Comparison of ENCODE assay signal across 16 mouse cellular contexts in genomic region chr7:99443164-99443563, GRCm38 (mm10). TPM values are rescaled to one million over a fixed set of nuclear protein-coding genes. Genes with fewer than 3 reads are reported as not detected.
DNase-seq lines count a peak whose midpoint lies in the region; ATAC-seq lines count a peak whose summit lies in the region.
"Had no signal": no experiment of that assay in that cellular context is flagged by ENCODE, and none has a peak within 500 bp of the region (broad histone marks: within the 10 kb centered on the region; RNA-seq: fewer than 3 reads in every experiment).

No protein-coding gene starts in this region.

- H3K4me1 ChIP-seq in heart, embryonic 13.5 days = peaks cover 55% of the 10 kb centered on the region
- H3K4me1 ChIP-seq in kidney, embryonic 15.5 days = peaks cover 40% of the 10 kb centered on the region
- H3K4me1 ChIP-seq in kidney, embryonic 16.5 days (ENCODE audit: insufficient read depth, low read length) = peaks cover 19% of the 10 kb centered on the region
- peaks cover 50% of the 10 kb centered on the region for H3K4me1 ChIP-seq in embryonic facial prominence, embryonic 10.5 days
- H3K4me1 ChIP-seq in embryonic facial prominence, embryonic 13.5 days = peaks cover 23% of the 10 kb centered on the region

- intact Hi-C loops in heart, postnatal 25 days (cut with DNase I) = no loop called here

- H3K36me3 ChIP-seq in heart, embryonic 13.5 days = peaks cover 20% of the 10 kb centered on the region
- H3K36me3 ChIP-seq in kidney, embryonic 15.5 days = no peaks in the 10 kb centered on the region
- H3K36me3 ChIP-seq in kidney, embryonic 16.5 days (ENCODE audit: insufficient read depth, low read length) = no peaks in the 10 kb centered on the region
- peaks cover 16% of the 10 kb centered on the region for H3K36me3 ChIP-seq in embryonic facial prominence, embryonic 10.5 days (replicated peaks)
- no peaks in the 10 kb centered on the region for H3K36me3 ChIP-seq in embryonic facial prominence, embryonic 13.5 days

- H3K4me3 ChIP-seq in heart, embryonic 13.5 days = no peak overlapping the region
- H3K4me3 ChIP-seq in kidney, embryonic 15.5 days (replicated peaks) = no peak overlapping the region
- H3K4me3 ChIP-seq in kidney, embryonic 16.5 days (ENCODE audit: low read length) = no peak overlapping the region
- H3K4me3 ChIP-seq in embryonic facial prominence, embryonic 10.5 days = no peak overlapping the region
- H3K4me3 ChIP-seq in embryonic facial prominence, embryonic 13.5 days = no peak overlapping the region

- H3K27ac ChIP-seq in heart, embryonic 13.5 days (replicated peaks) = peak overlapping the region; percentile 88
- H3K27ac ChIP-seq in kidney, embryonic 15.5 days = 0 out of 2 replicates have a peak overlapping the region, but pooled peaks have one; percentile 24
- no peak overlapping the region for H3K27ac ChIP-seq in kidney, embryonic 16.5 days (ENCODE audit: low read length)
- H3K27ac ChIP-seq in embryonic facial prominence, embryonic 10.5 days (replicated peaks) = peak overlapping the region; percentile 65
- peak overlapping the region; percentile 22; the same call in 1 of the 2 replicates for H3K27ac ChIP-seq in embryonic facial prominence, embryonic 13.5 days
- H3K27ac ChIP-seq: liver, embryonic 14.5 days had no signal

- no peaks in the 10 kb centered on the region for H3K9me3 ChIP-seq in heart, embryonic 13.5 days
- H3K9me3 ChIP-seq in kidney, embryonic 15.5 days (replicated peaks) = no peaks in the 10 kb centered on the region
- no peaks in the 10 kb centered on the region for H3K9me3 ChIP-seq in kidney, embryonic 16.5 days (ENCODE audit: low read length)
- no peaks in the 10 kb centered on the region for H3K9me3 ChIP-seq in embryonic facial prominence, embryonic 10.5 days
- H3K9me3 ChIP-seq in embryonic facial prominence, embryonic 13.5 days = no peaks in the 10 kb centered on the region

- no peaks in the 10 kb centered on the region for H3K27me3 ChIP-seq in heart, embryonic 13.5 days (replicated peaks)
- no peaks in the 10 kb centered on the region for H3K27me3 ChIP-seq in kidney, embryonic 15.5 days
- H3K27me3 ChIP-seq in kidney, embryonic 16.5 days (ENCODE audit: insufficient read depth, low read length) = no peaks in the 10 kb centered on the region
- H3K27me3 ChIP-seq in embryonic facial prominence, embryonic 10.5 days (replicated peaks; ENCODE audit: low read depth, poor library complexity, severe bottlenecking) = no peaks in the 10 kb centered on the region
- no peaks in the 10 kb centered on the region for H3K27me3 ChIP-seq in embryonic facial prominence, embryonic 13.5 days

- no peak for ATAC-seq in heart, embryonic 13.5 days (ENCODE audit: extremely low read depth, insufficient number of reproducible peaks, low FRiP score, low TSS enrichment)
- no peak for ATAC-seq in kidney, embryonic 15.5 days (replicated peaks; ENCODE audit: low FRiP score)
- no peak for ATAC-seq in kidney, embryonic 16.5 days (ENCODE audit: low FRiP score, low TSS enrichment)
- no peak for ATAC-seq in embryonic facial prominence, embryonic 13.5 days (ENCODE audit: insufficient number of reproducible peaks, insufficient read depth, low FRiP score, low TSS enrichment, low read depth)
- ATAC-seq: forebrain, embryonic 14.5 days had no signal

- 42% methylated on average over 5 of the region's 5 CpGs for WGBS in heart, embryonic 13.5 days
- WGBS in kidney, embryonic 15.5 days = 54% methylated on average over 5 of the region's 5 CpGs
- 50% methylated on average over 5 of the region's 5 CpGs for WGBS in kidney, embryonic 16.5 days
- WGBS in embryonic facial prominence, embryonic 10.5 days = 63% methylated on average over 5 of the region's 5 CpGs
- 51% methylated on average over 5 of the region's 5 CpGs for WGBS in embryonic facial prominence, embryonic 13.5 days

- no peak for DNase-seq in heart, postnatal 25 days (ENCODE audit: low spot score)
- no peak for DNase-seq in embryonic facial prominence, embryonic 10.5 days (ENCODE audit: low spot score)
- no peak for DNase-seq in cerebellum, postnatal 36 days
- DNase-seq: adrenal gland, adult 8-10 months; cerebellum, adult 18-20 months; kidney, adult 18-20 months; kidney, postnatal 36 days; lung, postnatal 10 days had no signal

- peak overlapping the region; percentile 69 for H3K9ac ChIP-seq in heart, embryonic 13.5 days
- no peak overlapping the region for H3K9ac ChIP-seq in kidney, embryonic 15.5 days
- no peak overlapping the region for H3K9ac ChIP-seq in kidney, embryonic 16.5 days (replicated peaks; ENCODE audit: low read length)
- peak overlapping the region; percentile 32; the same call in 1 of the 2 replicates for H3K9ac ChIP-seq in embryonic facial prominence, embryonic 13.5 days
- H3K9ac ChIP-seq: liver, embryonic 14.5 days had no signal

- H3K4me2 ChIP-seq in heart, embryonic 13.5 days = no peak overlapping the region
- no peak overlapping the region for H3K4me2 ChIP-seq in kidney, embryonic 15.5 days
- H3K4me2 ChIP-seq in kidney, embryonic 16.5 days (replicated peaks; ENCODE audit: low read depth, low read length) = no peak overlapping the region
- H3K4me2 ChIP-seq in embryonic facial prominence, embryonic 13.5 days = no peak overlapping the region

RNA-seq across cellular contexts. Expression of gene Klhl35, which starts 22.6 kb away (rescaled TPM):
- 0.45 and 0.84 TPM in 2 replicates for polyA plus RNA-seq in heart, embryonic 13.5 days (2015; fragmentation: Nextera tagmentation; extraction: Ambion mirVana)
- total RNA-seq in heart, postnatal 25 days (2021) = not detected
- 0.67 and 1.2 TPM in 2 replicates for polyA plus RNA-seq in kidney, embryonic 15.5 days (2015; fragmentation: Nextera tagmentation; extraction: Ambion mirVana)
- 0.66 and 0.75 TPM in 2 replicates for polyA plus RNA-seq in kidney, embryonic 16.5 days (2015; fragmentation: Nextera tagmentation; extraction: Ambion mirVana)
- 1.4 and 2.3 TPM in 2 replicates for polyA plus RNA-seq in embryonic facial prominence, embryonic 10.5 days (2016; fragmentation: Nextera tagmentation; extraction: Ambion mirVana)
- polyA plus RNA-seq in embryonic facial prominence, embryonic 13.5 days (2015; fragmentation: Nextera tagmentation; extraction: Ambion mirVana) = 0.61 and 0.84 TPM in 2 replicates
- total RNA-seq: hematopoietic stem cell, adult 5-6 weeks; MEL had no signal

RNA-seq across cellular contexts. Expression of gene Rps3, which starts 40.4 kb away (rescaled TPM):
- 492 and 539 TPM in 2 replicates for polyA plus RNA-seq in heart, embryonic 13.5 days (2015; fragmentation: Nextera tagmentation; extraction: Ambion mirVana)
- total RNA-seq in heart, postnatal 25 days (2021) = 100 to 1,000 TPM; 306 to 340 TPM
- 765 and 856 TPM in 2 replicates for polyA plus RNA-seq in kidney, embryonic 15.5 days (2015; fragmentation: Nextera tagmentation; extraction: Ambion mirVana)
- polyA plus RNA-seq in kidney, embryonic 16.5 days (2015; fragmentation: Nextera tagmentation; extraction: Ambion mirVana) = 746 and 752 TPM in 2 replicates
- 769 and 805 TPM in 2 replicates for polyA plus RNA-seq in embryonic facial prominence, embryonic 10.5 days (2016; fragmentation: Nextera tagmentation; extraction: Ambion mirVana)
- polyA plus RNA-seq in embryonic facial prominence, embryonic 13.5 days (2015; fragmentation: Nextera tagmentation; extraction: Ambion mirVana) = 814 and 862 TPM in 2 replicates

Comparison
In these comparisons a context has a peak if more than half of its experiments do, and no peak if none do; other contexts are left out.
1. H3K9ac ChIP-seq: peak in heart, embryonic 13.5 days (single experiment) and embryonic facial prominence, embryonic 13.5 days (single experiment); none in kidney, embryonic 15.5 days (single experiment) and kidney, embryonic 16.5 days (single experiment).